Mouse (Mus musculus): ENCODE measurements around the gene Sulf2.

DNA sequence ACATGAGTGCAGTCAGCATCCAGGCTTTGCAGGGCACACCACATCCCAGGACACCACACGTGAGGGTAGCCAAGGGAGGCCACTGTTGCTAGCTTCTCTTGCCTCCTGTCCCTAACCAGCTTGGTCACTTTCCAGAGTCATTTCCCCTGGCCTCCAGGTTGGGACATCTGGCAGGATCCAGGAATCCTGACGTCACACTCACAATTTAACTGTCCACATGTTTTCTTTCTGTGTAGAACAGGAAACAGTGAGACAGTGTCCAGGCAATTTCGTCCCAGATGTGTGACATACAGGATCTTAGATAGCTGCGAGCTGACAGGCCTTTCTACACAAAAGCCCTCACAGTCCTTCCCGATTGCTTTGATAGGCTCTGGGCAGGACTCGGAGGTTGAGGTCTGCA is 41.6 kb upstream of the Sulf2 start:
- TF ChIP-seq CTCF (IDR thresholded peaks at IDR 0.05; ENCODE audit: extremely low read depth, insufficient read depth, insufficient read length, insufficient replicate concordance) (no peak), POLR2A (IDR thresholded peaks at IDR 0.05; ENCODE audit: low read depth, low read length) (no peak)

Measured in spleen, adult 2 months (tissue).